Mouse (Mus musculus) splenic B cell, adult 2 months (primary cell): ENCODE results near the gene Rsl24d1.
"Not testable (repeated sequence)": the region's sequence is repeated elsewhere in the genome, so short reads cannot be mapped to it uniquely, and the experiment has no call there.

ENCODE experiments used
- DNase-seq: peaks from one replicate; pipeline ENCODE4 v3.0.0-alpha.2; 2011; ENCODE audit warnings: low read depth, low spot score
- H3K27me3 ChIP-seq: 2 replicates; pipeline ENCODE4 v1.6.1; 2012; ENCODE audit warnings: mild to moderate bottlenecking, low read length, moderate library complexity, mixed read lengths; ENCODE audit not compliant: control insufficient read depth, poor library complexity, insufficient read depth, severe bottlenecking
- H3K36me3 ChIP-seq: 2 replicates; pipeline ENCODE4 v1.6.1; 2012; ENCODE audit warnings: mild to moderate bottlenecking, low read length, moderate library complexity, mixed read lengths; ENCODE audit not compliant: control insufficient read depth, poor library complexity, insufficient read depth, severe bottlenecking

The Rsl24d1 gene

GRCm38 (mm10) chr9:73087581-73087980, 25.6 kb upstream of the Rsl24d1 start:
- H3K36me3 ChIP-seq, result no peaks in the 10 kb centered on the region
- DNase-seq, result no peak
- no peaks in the 10 kb centered on the region for H3K27me3 ChIP-seq

- no peaks in the 10 kb centered on the region for H3K27me3 ChIP-seq
- DNase-seq, result peak; percentile 46
- no peaks in the 10 kb centered on the region for H3K36me3 ChIP-seq
Measured at GRCm38 (mm10) chr9:73089222-73089920, 23.9 kb upstream of the Rsl24d1 start.

DNA sequence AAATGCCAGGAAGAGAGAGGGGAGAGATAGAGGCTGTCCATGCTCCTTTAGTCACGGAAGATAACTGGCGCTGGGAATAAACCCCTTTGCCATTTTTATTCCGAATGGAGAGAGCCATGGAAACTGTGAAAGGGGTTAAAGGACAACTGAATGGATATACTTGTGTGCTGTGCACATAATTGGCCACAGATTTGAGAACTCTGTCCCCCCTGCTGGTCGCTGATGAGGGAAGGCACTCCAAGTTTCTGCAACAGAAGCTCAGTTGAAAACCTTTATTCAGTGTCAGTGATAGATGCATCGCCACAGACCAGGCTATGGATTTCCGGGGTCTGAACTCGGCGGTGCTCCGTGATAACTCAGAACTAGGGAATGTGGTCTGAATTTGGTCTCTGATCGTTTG, 23.1 kb upstream of the Rsl24d1 start:
- H3K27me3 ChIP-seq, result no peaks in the 10 kb centered on the region
- no peak for DNase-seq
- H3K36me3 ChIP-seq, result no peaks in the 10 kb centered on the region

GRCm38 (mm10) chr9:73091747-73092146, 21.5 kb upstream of the Rsl24d1 start:
- Histone ChIP-seq H3K27me3 (no peaks in the 10 kb centered on the region), H3K36me3 (no peaks in the 10 kb centered on the region)
- DNase-seq, result peak; percentile 79

DNA sequence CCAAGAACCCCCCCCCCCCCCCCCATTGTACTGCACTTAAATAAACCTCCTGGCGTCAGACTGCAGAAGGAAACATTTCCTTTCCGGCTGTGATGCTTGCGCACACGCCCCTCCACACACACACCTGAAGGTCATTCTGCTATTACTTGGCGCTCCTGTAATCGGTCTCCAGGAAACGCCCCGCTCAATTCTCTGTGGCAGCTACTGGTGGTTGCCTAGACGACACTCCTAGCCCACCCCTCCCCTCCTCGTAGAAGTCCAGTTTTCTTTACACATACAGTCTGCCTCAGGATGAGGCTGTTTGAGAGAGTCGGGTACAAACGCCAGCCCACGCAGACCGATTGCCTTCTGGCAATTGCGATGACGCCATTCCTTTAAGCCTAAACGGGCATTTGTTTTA, 18.6 kb upstream of the Rsl24d1 start:
- no peak for DNase-seq
- no peaks in the 10 kb centered on the region for H3K27me3 ChIP-seq

GRCm38 (mm10) chr9:73097898-73098297, 15.3 kb upstream of the Rsl24d1 start:
- Histone ChIP-seq H3K36me3 (no peaks in the 10 kb centered on the region), H3K27me3 (no peaks in the 10 kb centered on the region)
- DNase-seq, result no peak

More for the DNA sequence above, 18.6 kb upstream of the Rsl24d1 start:
- no peaks in the 10 kb centered on the region for H3K36me3 ChIP-seq

DNA sequence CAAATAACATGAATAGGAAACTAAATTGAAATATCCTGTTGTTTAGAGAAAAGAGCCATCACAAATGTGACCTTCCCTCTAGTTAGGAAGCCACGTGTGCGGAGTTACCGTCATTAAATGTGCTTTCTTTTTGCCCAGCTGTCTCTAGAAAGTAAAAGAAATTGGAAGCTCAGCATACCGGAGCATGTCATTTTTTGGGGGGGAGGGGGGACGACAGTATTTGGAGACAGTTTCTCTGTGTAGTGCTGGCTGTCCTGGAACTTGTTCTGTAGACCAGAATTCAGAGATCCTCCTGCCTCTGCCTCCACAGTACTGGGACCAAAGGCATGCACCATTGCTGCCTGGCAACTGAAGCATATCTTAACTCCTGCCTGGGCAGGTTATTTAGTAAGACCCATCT, 11.7 kb upstream of the Rsl24d1 start, which contains the start of gene Khdc3:
TSS of gene Khdc3 (plus strand) at position 301 of the 400 bp plus-strand sequence.
- H3K36me3 ChIP-seq, result no peaks in the 10 kb centered on the region
- no peak for DNase-seq
- no peaks in the 10 kb centered on the region for H3K27me3 ChIP-seq

DNA sequence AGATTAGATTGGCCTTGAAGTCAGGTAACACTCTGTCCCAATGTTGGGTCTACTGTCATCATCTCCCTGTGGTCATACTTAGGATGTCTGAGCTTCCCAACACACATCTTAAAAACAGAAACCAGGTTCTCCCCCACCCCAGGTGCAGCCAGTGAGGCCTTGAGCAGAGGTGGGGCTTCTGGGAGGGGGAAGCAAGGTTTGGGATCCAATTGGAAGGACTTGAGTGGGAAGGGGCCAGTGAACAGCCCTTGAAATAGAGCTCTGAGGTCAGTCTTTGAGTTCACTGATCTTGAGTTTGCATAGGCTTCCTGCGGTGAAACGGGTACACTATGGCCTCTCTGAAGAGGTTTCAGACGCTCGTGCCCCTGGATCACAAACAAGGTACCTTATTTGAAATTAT, 11.0 kb upstream of the Rsl24d1 start, which contains the start of gene Gm20509:
TSS of gene Gm20509 (plus strand) at position 290 of the 400 bp plus-strand sequence.
- no peaks in the 10 kb centered on the region for H3K36me3 ChIP-seq

GRCm38 (mm10) chr9:73103159-73103879, 9.9 kb upstream of the Rsl24d1 start:
- H3K36me3 ChIP-seq, result no peaks in the 10 kb centered on the region
- H3K27me3 ChIP-seq, result no peaks in the 10 kb centered on the region
- no peak for DNase-seq

More for the DNA sequence above, 11.0 kb upstream of the Rsl24d1 start, which contains the start of gene Gm20509:
- no peaks in the 10 kb centered on the region for H3K27me3 ChIP-seq
- DNase-seq, result no peak

GRCm38 (mm10) chr9:73103880-73104198, 9.4 kb upstream of the Rsl24d1 start:
- no peaks in the 10 kb centered on the region for H3K36me3 ChIP-seq
- no peaks in the 10 kb centered on the region for H3K27me3 ChIP-seq
- no peak for DNase-seq

- DNase-seq, result no peak
- H3K27me3 ChIP-seq, result no peaks in the 10 kb centered on the region
- no peaks in the 10 kb centered on the region for H3K36me3 ChIP-seq
Measured at GRCm38 (mm10) chr9:73105141-73105540, 8.1 kb upstream of the Rsl24d1 start.

GRCm38 (mm10) chr9:73105771-73106170, 7.5 kb upstream of the Rsl24d1 start:
- H3K27me3 ChIP-seq, result no peaks in the 10 kb centered on the region
- DNase-seq, result no peak
- H3K36me3 ChIP-seq, result no peaks in the 10 kb centered on the region

- not testable (repeated sequence) for H3K27me3 ChIP-seq
- H3K36me3 ChIP-seq, result peaks cover 11% of the 10 kb centered on the region
- DNase-seq, result peak; percentile 20
Measured at GRCm38 (mm10) chr9:73116704-73117103, 3.5 kb downstream of the Rsl24d1 start.

GRCm38 (mm10) chr9:73118012-73118411, 4.8 kb downstream of the Rsl24d1 start:
- Histone ChIP-seq H3K36me3 (peaks cover 12% of the 10 kb centered on the region), H3K27me3 (no peaks in the 10 kb centered on the region)
- DNase-seq, result no peak

DNA sequence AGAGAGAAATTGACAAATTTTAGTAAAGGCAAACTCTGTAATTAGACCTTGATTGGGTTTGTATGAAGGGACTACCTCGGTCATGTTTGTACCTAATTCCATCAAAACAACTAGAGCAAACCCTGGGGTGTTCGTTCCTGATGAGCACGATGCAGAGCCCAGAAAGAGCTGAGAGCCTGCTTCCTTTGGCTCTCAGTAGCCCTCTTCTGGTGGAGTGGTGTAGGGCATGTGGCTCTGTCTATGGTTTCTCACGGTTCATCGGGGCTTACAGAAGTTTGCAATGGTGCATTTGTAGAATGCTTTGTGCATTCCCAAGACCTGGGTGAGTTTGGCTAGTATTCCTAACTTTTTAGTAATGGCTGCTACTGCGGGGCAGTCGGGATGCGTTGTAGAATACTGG, 8.5 kb downstream of the Rsl24d1 start:
- Histone ChIP-seq H3K27me3 (no peaks in the 10 kb centered on the region), H3K36me3 (peaks cover 22% of the 10 kb centered on the region)
- peak; percentile 39 for DNase-seq
